Mouse (Mus musculus): Measurements from ENCODE around the gene Phactr4. TPM values are rescaled to one million over a fixed set of nuclear protein-coding genes. Genes with fewer than 3 reads are reported as not detected.

Phactr4 gene
- polyA plus RNA-seq, 1 experiment from 2014 or later: 20.2 TPM

DNA sequence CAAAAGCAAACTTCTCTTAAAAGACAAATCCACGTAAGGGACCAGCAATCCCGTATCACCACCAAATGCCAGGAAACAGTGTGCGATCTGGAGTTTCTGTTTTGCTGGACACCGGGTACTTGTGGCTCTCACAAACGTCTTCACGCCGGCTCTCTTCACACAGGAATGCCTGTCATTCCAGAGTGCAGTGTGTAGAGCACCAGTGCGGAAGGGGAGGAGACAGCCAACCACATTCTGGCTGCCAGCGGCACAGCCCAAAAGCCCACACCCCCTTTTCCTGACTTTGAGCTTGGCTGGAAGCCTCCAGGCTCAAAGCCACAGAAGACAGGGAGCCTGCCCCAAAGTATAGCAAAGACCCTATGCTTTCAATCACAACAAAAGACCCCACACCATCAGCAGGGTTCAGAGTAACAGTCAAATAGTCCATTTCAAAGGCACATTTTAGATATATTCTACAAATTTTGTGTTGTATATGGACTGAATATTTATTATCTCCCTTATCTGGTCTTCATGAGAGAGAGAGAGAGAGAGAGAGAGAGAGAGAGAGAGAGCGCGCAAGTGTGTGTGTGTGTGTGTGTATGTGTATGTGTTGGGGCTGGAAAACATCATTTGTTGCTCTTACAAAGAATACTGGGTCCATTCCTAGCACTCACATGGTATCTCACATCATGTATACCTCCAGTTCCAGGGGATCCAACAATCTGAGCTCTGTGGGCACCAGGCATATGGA is 24.1 kb downstream of the Phactr4 start:
- 5% methylated on average over 11 of the region's 11 CpGs for WGBS
- peaks cover 4 to 27% of the 10 kb centered on the region in 2 experiments; a peak in 3 of 4 replicates for H3K4me1 ChIP-seq (ENCODE audit: control insufficient read depth in 2 of 2, insufficient read depth in 2 of 2, low read length in 2 of 2)
- H3K4me3 ChIP-seq (ENCODE audit: control insufficient read depth in 1 of 2, insufficient read depth in 1 of 2, low read depth in 1 of 2, low read length in 2 of 2): peak overlapping the region; percentile 43 to 48
- H3K27me3 ChIP-seq (ENCODE audit: control insufficient read depth, insufficient read depth, low read length): no peaks in the 10 kb centered on the region
- H3K9me3 ChIP-seq (ENCODE audit: control insufficient read depth, low read length): no peaks in the 10 kb centered on the region
- H3K36me3 ChIP-seq (ENCODE audit: control insufficient read depth, insufficient read depth, low read length): 0 out of 2 replicates have a peak, but pooled peaks cover 3% of the 10 kb centered on the region
- peak overlapping the region; percentile 67 for H3K4me2 ChIP-seq (ENCODE audit: low read length)
- H3K27ac ChIP-seq (replicated peaks in 1 of 2; ENCODE audit: control insufficient read depth in 1 of 2, insufficient read depth in 1 of 2, low read depth in 2 of 2, low read length in 2 of 2): peak overlapping the region; percentile 74 to 86
- peak; percentile 90 for ATAC-seq (ENCODE audit: insufficient number of reproducible peaks, insufficient read depth, low FRiP score, low read depth)
- H3K9ac ChIP-seq (ENCODE audit: low read length): peak overlapping the region; percentile 44

- no peak for ATAC-seq (ENCODE audit: insufficient number of reproducible peaks, insufficient read depth, low FRiP score, low read depth)
- Histone ChIP-seq H3K36me3 (ENCODE audit: control insufficient read depth, insufficient read depth, low read length) (0 out of 2 replicates have a peak, but pooled peaks cover 3% of the 10 kb centered on the region), H3K4me1 (ENCODE audit: control insufficient read depth in 2 of 2, insufficient read depth in 2 of 2, low read length in 2 of 2) (peaks cover 4 to 27% of the 10 kb centered on the region in 2 experiments; a peak in 3 of 4 replicates), H3K9ac (ENCODE audit: low read length) (no peak overlapping the region), H3K27ac (replicated peaks in 1 of 2; ENCODE audit: control insufficient read depth in 1 of 2, insufficient read depth in 1 of 2, low read depth in 2 of 2, low read length in 2 of 2) (peak overlapping the region in 1 of 2 experiments; percentile 74; a peak in 1 of 4 replicates), H3K9me3 (ENCODE audit: control insufficient read depth, low read length) (no peaks in the 10 kb centered on the region), H3K27me3 (ENCODE audit: control insufficient read depth, insufficient read depth, low read length) (no peaks in the 10 kb centered on the region), H3K4me2 (ENCODE audit: low read length) (peak overlapping the region; percentile 67), H3K4me3 (ENCODE audit: control insufficient read depth in 1 of 2, insufficient read depth in 1 of 2, low read depth in 1 of 2, low read length in 2 of 2) (peak overlapping the region in 1 of 2 experiments; percentile 43; a peak in 2 of 4 replicates)
- 67% methylated on average over 3 of the region's 3 CpGs for WGBS
Measured at GRCm38 (mm10) chr4:132397120-132397519, 25.2 kb downstream of the Phactr4 start.

GRCm38 (mm10) chr4:132396251-132396650 is 26.0 kb downstream of the Phactr4 start:
- no peak for ATAC-seq (ENCODE audit: insufficient number of reproducible peaks, insufficient read depth, low FRiP score, low read depth)
- Histone ChIP-seq H3K4me1 (ENCODE audit: control insufficient read depth in 2 of 2, insufficient read depth in 2 of 2, low read length in 2 of 2) (peaks cover 4 to 27% of the 10 kb centered on the region in 2 experiments; a peak in 3 of 4 replicates), H3K9ac (ENCODE audit: low read length) (no peak overlapping the region), H3K4me3 (ENCODE audit: control insufficient read depth in 1 of 2, insufficient read depth in 1 of 2, low read depth in 1 of 2, low read length in 2 of 2) (no peak overlapping the region), H3K27me3 (ENCODE audit: control insufficient read depth, insufficient read depth, low read length) (no peaks in the 10 kb centered on the region), H3K4me2 (ENCODE audit: low read length) (no peak overlapping the region), H3K36me3 (ENCODE audit: control insufficient read depth, insufficient read depth, low read length) (0 out of 2 replicates have a peak, but pooled peaks cover 3% of the 10 kb centered on the region), H3K9me3 (ENCODE audit: control insufficient read depth, low read length) (no peaks in the 10 kb centered on the region), H3K27ac (replicated peaks in 1 of 2; ENCODE audit: control insufficient read depth in 1 of 2, insufficient read depth in 1 of 2, low read depth in 2 of 2, low read length in 2 of 2) (no peak overlapping the region)
- 90% methylated on average over 7 of the region's 7 CpGs for WGBS

DNA sequence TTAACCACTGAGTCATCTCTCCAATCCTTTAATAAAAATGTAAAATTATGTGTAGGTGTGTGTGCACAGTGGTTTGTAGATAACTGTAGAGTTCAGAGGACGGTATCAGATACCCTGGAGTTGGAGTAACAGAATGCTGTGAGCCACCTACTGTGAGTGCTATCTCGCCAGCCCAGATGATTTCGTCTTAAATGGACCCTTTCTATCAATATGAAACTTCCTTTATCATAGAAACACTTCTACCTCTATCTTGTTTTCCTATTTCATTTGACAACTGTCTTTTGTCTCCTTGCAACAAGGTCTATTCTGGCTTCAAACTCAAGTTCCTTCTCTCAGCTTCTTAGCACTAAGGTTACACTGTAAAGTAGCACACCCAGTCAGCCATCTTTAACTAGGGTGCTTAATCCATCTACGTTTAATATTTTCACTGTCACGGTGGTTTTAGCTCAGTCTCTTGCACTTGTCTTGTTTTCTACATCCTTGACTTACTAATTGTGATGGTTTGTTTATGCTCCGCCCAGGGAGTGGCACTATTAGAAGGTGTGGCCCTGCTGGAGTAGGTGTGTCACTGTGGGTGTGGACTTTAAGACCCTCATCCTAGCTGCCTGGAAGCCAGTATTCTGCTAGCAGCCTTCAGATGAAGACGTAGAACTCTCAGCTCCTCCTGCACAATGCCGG is 31.1 kb downstream of the Phactr4 start:
- Histone ChIP-seq H3K4me3 (ENCODE audit: control insufficient read depth in 1 of 2, insufficient read depth in 1 of 2, low read depth in 1 of 2, low read length in 2 of 2) (no peak overlapping the region), H3K9ac (ENCODE audit: low read length) (no peak overlapping the region), H3K4me2 (ENCODE audit: low read length) (no peak overlapping the region), H3K36me3 (ENCODE audit: control insufficient read depth, insufficient read depth, low read length) (peaks cover 9% of the 10 kb centered on the region), H3K27me3 (ENCODE audit: control insufficient read depth, insufficient read depth, low read length) (no peaks in the 10 kb centered on the region), H3K4me1 (ENCODE audit: control insufficient read depth in 2 of 2, insufficient read depth in 2 of 2, low read length in 2 of 2) (peaks cover 0 to 16% of the 10 kb centered on the region in 2 experiments; a peak in 1 of 4 replicates), H3K9me3 (ENCODE audit: control insufficient read depth, low read length) (no peaks in the 10 kb centered on the region), H3K27ac (replicated peaks in 1 of 2; ENCODE audit: control insufficient read depth in 1 of 2, insufficient read depth in 1 of 2, low read depth in 2 of 2, low read length in 2 of 2) (no peak overlapping the region)
- 87% methylated on average over 8 of the region's 8 CpGs for WGBS
- no peak for ATAC-seq (ENCODE audit: insufficient number of reproducible peaks, insufficient read depth, low FRiP score, low read depth)

DNA sequence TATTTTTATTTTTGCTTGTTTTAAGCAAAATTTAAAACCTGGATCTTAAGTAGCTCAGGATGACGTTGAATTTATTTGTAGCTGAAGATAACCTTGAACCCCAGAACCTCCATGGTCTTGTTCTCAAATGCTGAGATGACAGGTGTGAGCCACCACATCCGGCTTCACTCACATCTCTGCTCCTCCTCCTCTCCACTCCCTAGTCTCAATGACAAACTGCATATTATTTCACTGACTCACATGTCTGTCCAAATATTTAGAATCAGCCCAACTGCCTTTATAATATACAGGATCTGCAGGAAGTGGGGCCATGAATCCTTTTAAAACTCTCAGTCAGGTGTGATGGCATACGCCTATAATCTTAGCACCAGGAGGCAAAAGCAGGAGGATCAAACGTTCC is 33.0 kb downstream of the Phactr4 start:
- H3K9me3 ChIP-seq (ENCODE audit: control insufficient read depth, low read length): no peaks in the 10 kb centered on the region
- H3K27ac ChIP-seq (replicated peaks in 1 of 2; ENCODE audit: control insufficient read depth in 1 of 2, insufficient read depth in 1 of 2, low read depth in 2 of 2, low read length in 2 of 2): no peak overlapping the region
- no peak overlapping the region for H3K9ac ChIP-seq (ENCODE audit: low read length)
- no peak overlapping the region for H3K4me2 ChIP-seq (ENCODE audit: low read length)
- H3K4me3 ChIP-seq (ENCODE audit: control insufficient read depth in 1 of 2, insufficient read depth in 1 of 2, low read depth in 1 of 2, low read length in 2 of 2): no peak overlapping the region
- no peaks in the 10 kb centered on the region for H3K27me3 ChIP-seq (ENCODE audit: control insufficient read depth, insufficient read depth, low read length)
- H3K4me1 ChIP-seq (ENCODE audit: control insufficient read depth in 2 of 2, insufficient read depth in 2 of 2, low read length in 2 of 2): peaks cover 0 to 13% of the 10 kb centered on the region in 2 experiments; a peak in 1 of 4 replicates
- 72% methylated on average over 4 of the region's 4 CpGs for WGBS
- peaks cover 26% of the 10 kb centered on the region for H3K36me3 ChIP-seq (ENCODE audit: control insufficient read depth, insufficient read depth, low read length)
- ATAC-seq (ENCODE audit: insufficient number of reproducible peaks, insufficient read depth, low FRiP score, low read depth): no peak

GRCm38 (mm10) chr4:132387617-132388016 is 34.7 kb downstream of the Phactr4 start:
- Histone ChIP-seq H3K9me3 (ENCODE audit: control insufficient read depth, low read length) (no peaks in the 10 kb centered on the region), H3K36me3 (ENCODE audit: control insufficient read depth, insufficient read depth, low read length) (peaks cover 38% of the 10 kb centered on the region), H3K4me2 (ENCODE audit: low read length) (no peak overlapping the region), H3K27me3 (ENCODE audit: control insufficient read depth, insufficient read depth, low read length) (no peaks in the 10 kb centered on the region), H3K27ac (replicated peaks in 1 of 2; ENCODE audit: control insufficient read depth in 1 of 2, insufficient read depth in 1 of 2, low read depth in 2 of 2, low read length in 2 of 2) (0 out of 4 replicates have a peak overlapping the region, but pooled peaks of 1 of the 2 experiments have one; percentile 24), H3K9ac (ENCODE audit: low read length) (no peak overlapping the region), H3K4me1 (ENCODE audit: control insufficient read depth in 2 of 2, insufficient read depth in 2 of 2, low read length in 2 of 2) (peaks cover 0 to 13% of the 10 kb centered on the region in 2 experiments; a peak in 1 of 4 replicates), H3K4me3 (ENCODE audit: control insufficient read depth in 1 of 2, insufficient read depth in 1 of 2, low read depth in 1 of 2, low read length in 2 of 2) (no peak overlapping the region)
- ATAC-seq (ENCODE audit: insufficient number of reproducible peaks, insufficient read depth, low FRiP score, low read depth): no peak
- 78% methylated on average over 5 of the region's 5 CpGs for WGBS

GRCm38 (mm10) chr4:132386846-132387245 is 35.4 kb downstream of the Phactr4 start:
- H3K27ac ChIP-seq (replicated peaks in 1 of 2; ENCODE audit: control insufficient read depth in 1 of 2, insufficient read depth in 1 of 2, low read depth in 2 of 2, low read length in 2 of 2): no peak overlapping the region
- H3K4me3 ChIP-seq (ENCODE audit: control insufficient read depth in 1 of 2, insufficient read depth in 1 of 2, low read depth in 1 of 2, low read length in 2 of 2): no peak overlapping the region
- H3K4me2 ChIP-seq (ENCODE audit: low read length): no peak overlapping the region
- no peaks in the 10 kb centered on the region for H3K27me3 ChIP-seq (ENCODE audit: control insufficient read depth, insufficient read depth, low read length)
- WGBS: 77% methylated on average over 7 of the region's 7 CpGs
- H3K9ac ChIP-seq (ENCODE audit: low read length): no peak overlapping the region
- no peaks in the 10 kb centered on the region for H3K9me3 ChIP-seq (ENCODE audit: control insufficient read depth, low read length)
- peaks cover 0 to 13% of the 10 kb centered on the region in 2 experiments; a peak in 1 of 4 replicates for H3K4me1 ChIP-seq (ENCODE audit: control insufficient read depth in 2 of 2, insufficient read depth in 2 of 2, low read length in 2 of 2)
- H3K36me3 ChIP-seq (ENCODE audit: control insufficient read depth, insufficient read depth, low read length): peaks cover 39% of the 10 kb centered on the region
- no peak for ATAC-seq (ENCODE audit: insufficient number of reproducible peaks, insufficient read depth, low FRiP score, low read depth)

Data from heart, embryonic 14.5 days (tissue).